In genomic region chr4:139624706-139625105, GRCm38 (mm10) we compare ENCODE assay signal across 9 mouse cellular contexts. TPM values are rescaled to one million over a fixed set of nuclear protein-coding genes. Genes with fewer than 3 reads are reported as not detected.
A peak's percentile ranks its signal among the peaks of the same experiment; 100 is the strongest.
DNase-seq lines count a peak whose midpoint lies in the region; ATAC-seq and TF ChIP-seq lines count a peak whose summit lies in the region.
"Had no signal": no experiment of that assay in that cellular context is flagged by ENCODE, and none has a peak within 500 bp of the region (broad histone marks: within the 10 kb centered on the region; RNA-seq: fewer than 3 reads in every experiment).

No protein-coding gene starts in this region.

- no peak for DNase-seq in forebrain, embryonic 10.5 days (ENCODE audit: extremely low spot score, low spot score)
- DNase-seq in kidney, adult 18-20 months, result peak; percentile 81
- peak; percentile 76 to 84 for DNase-seq in lung, adult 18-20 months
- no peak for DNase-seq in frontal cortex, adult 2 months (ENCODE audit: extremely low spot score in 1 of 2, low spot score in 1 of 2)
- DNase-seq in left cerebral cortex, postnatal 10 days (ENCODE audit: extremely low spot score in 1 of 2, low spot score in 2 of 2), result no peak
- no peak for DNase-seq in spleen, adult 12 weeks (ENCODE audit: low spot score)
- DNase-seq: heart, postnatal 14 days had no signal

- ATAC-seq in forebrain, embryonic 13.5 days, result no peak

- no peak for TF ChIP-seq CTCF in E14TG2a.4 (conservative IDR thresholded peaks at IDR 0.05; ENCODE audit: low read length)

- whole genome bisulfite sequencing in forebrain, embryonic 13.5 days, result 74% methylated on average over 10 of the region's 10 CpGs
- WGBS in forebrain, embryonic 10.5 days, result 89% methylated on average over 10 of the region's 10 CpGs

- H3K27ac ChIP-seq in forebrain, embryonic 13.5 days, result no peak overlapping the region
- H3K27ac ChIP-seq in forebrain, embryonic 10.5 days, result no peak overlapping the region

- intact Hi-C loops in left cerebral cortex, postnatal 10 days (cut with DNase I), result no loop called here

- no peaks in the 10 kb centered on the region for H3K36me3 ChIP-seq in forebrain, embryonic 13.5 days (ENCODE audit: poor library complexity, severe bottlenecking)
- peaks cover 3% of the 10 kb centered on the region; the same call in 1 of the 2 replicates for H3K36me3 ChIP-seq in forebrain, embryonic 10.5 days (replicated peaks)
- H3K36me3 ChIP-seq in E14TG2a.4 (ENCODE audit: insufficient read depth, low read length), result peaks cover 22% of the 10 kb centered on the region

- peaks cover 23% of the 10 kb centered on the region for H3K4me1 ChIP-seq in forebrain, embryonic 13.5 days
- peaks cover 30% of the 10 kb centered on the region for H3K4me1 ChIP-seq in forebrain, embryonic 10.5 days
- H3K4me1 ChIP-seq in E14TG2a.4 (replicated peaks; ENCODE audit: low read depth, low read length), result peaks cover 77% of the 10 kb centered on the region

- no peak overlapping the region for H3K4me3 ChIP-seq in forebrain, embryonic 13.5 days
- no peak overlapping the region for H3K4me3 ChIP-seq in forebrain, embryonic 10.5 days
- H3K4me3 ChIP-seq in E14TG2a.4 (replicated peaks; ENCODE audit: low read length), result peak overlapping the region; percentile 95

- H3K4me2 ChIP-seq in forebrain, embryonic 13.5 days, result peak overlapping the region; percentile 88; the same call in 1 of the 2 replicates

- H3K9me3 ChIP-seq in forebrain, embryonic 13.5 days (replicated peaks), result no peaks in the 10 kb centered on the region
- H3K9me3 ChIP-seq in forebrain, embryonic 10.5 days, result no peaks in the 10 kb centered on the region
- H3K9me3 ChIP-seq in E14TG2a.4 (ENCODE audit: low read length), result no peaks in the 10 kb centered on the region

- no peaks in the 10 kb centered on the region for H3K27me3 ChIP-seq in forebrain, embryonic 13.5 days
- H3K27me3 ChIP-seq in forebrain, embryonic 10.5 days (ENCODE audit: poor library complexity, severe bottlenecking), result 0 out of 2 replicates have a peak, but pooled peaks cover 9% of the 10 kb centered on the region
- H3K27me3 ChIP-seq in E14TG2a.4 (ENCODE audit: insufficient read depth, low read length), result no peaks in the 10 kb centered on the region

- peak overlapping the region; percentile 9; the same call in 1 of the 2 replicates for H3K9ac ChIP-seq in forebrain, embryonic 13.5 days

RNA-seq across cellular contexts. Expression of gene Aldh4a1, which starts 2.0 kb away (rescaled TPM):
- polyA plus RNA-seq in forebrain, embryonic 13.5 days (2015; fragmentation: Nextera tagmentation; extraction: Ambion mirVana), result 20.9 and 21.1 TPM in 2 replicates
- polyA plus RNA-seq in forebrain, embryonic 10.5 days (2016; fragmentation: Nextera tagmentation; extraction: Ambion mirVana), result 22.7 and 22.8 TPM in 2 replicates
- polyA plus RNA-seq in frontal cortex, adult 2 months (2012; rRNA removed), result 22.6 and 24.7 TPM in 2 replicates
- total RNA-seq in left cerebral cortex, postnatal 10 days (2021), result 10 to 100 TPM; 18.4 to 19.1 TPM

RNA-seq across cellular contexts. Expression of gene Gm21969, which starts 21.7 kb away (rescaled TPM):
- not detected in 2 replicates for polyA plus RNA-seq in forebrain, embryonic 13.5 days (2015; fragmentation: Nextera tagmentation; extraction: Ambion mirVana)
- not detected in 2 replicates for polyA plus RNA-seq in forebrain, embryonic 10.5 days (2016; fragmentation: Nextera tagmentation; extraction: Ambion mirVana)
- polyA plus RNA-seq in frontal cortex, adult 2 months (2012; rRNA removed), result 0.02 and 0.04 TPM in 2 replicates
- total RNA-seq in left cerebral cortex, postnatal 10 days (2021), result not detected
- total RNA-seq: heart, postnatal 14 days had no signal

RNA-seq across cellular contexts. Expression of gene Tas1r2, which starts 28.6 kb away (rescaled TPM):
- not detected in 2 replicates for polyA plus RNA-seq in forebrain, embryonic 13.5 days (2015; fragmentation: Nextera tagmentation; extraction: Ambion mirVana)
- polyA plus RNA-seq in forebrain, embryonic 10.5 days (2016; fragmentation: Nextera tagmentation; extraction: Ambion mirVana), result not detected in 2 replicates
- 0.06 TPM in 1 of 2 replicates, not detected in the other for polyA plus RNA-seq in frontal cortex, adult 2 months (2012; rRNA removed)
- total RNA-seq in left cerebral cortex, postnatal 10 days (2021), result not detected
- total RNA-seq: heart, postnatal 14 days had no signal

Comparison
In these comparisons a context has a peak if more than half of its experiments do, and no peak if none do; other contexts are left out.
1. DNase-seq: peak in kidney, adult 18-20 months (single experiment) and lung, adult 18-20 months (2 of 2); none in forebrain, embryonic 10.5 days (single experiment), frontal cortex, adult 2 months (0 of 2), left cerebral cortex, postnatal 10 days (0 of 2) and spleen, adult 12 weeks (single experiment).